Mouse (Mus musculus) forelimb bud, embryonic 11.5 days (tissue): ENCODE measurements around the gene Zbtb8b.
A peak's percentile ranks its signal among the peaks of the same experiment; 100 is the strongest.
"Not testable (repeated sequence)": the region's sequence is repeated elsewhere in the genome, so short reads cannot be mapped to it uniquely, and the experiment has no call there.

Experiments
- DNase-seq: peaks from one replicate; pipeline ENCODE4 v3.0.0-alpha.2; 2012; ENCODE audit warnings: low read depth, low spot score

The Zbtb8b gene

GRCm38 (mm10) chr4:129416478-129416877, 24.2 kb downstream of the Zbtb8b start:
- DNase-seq = no peak

DNA sequence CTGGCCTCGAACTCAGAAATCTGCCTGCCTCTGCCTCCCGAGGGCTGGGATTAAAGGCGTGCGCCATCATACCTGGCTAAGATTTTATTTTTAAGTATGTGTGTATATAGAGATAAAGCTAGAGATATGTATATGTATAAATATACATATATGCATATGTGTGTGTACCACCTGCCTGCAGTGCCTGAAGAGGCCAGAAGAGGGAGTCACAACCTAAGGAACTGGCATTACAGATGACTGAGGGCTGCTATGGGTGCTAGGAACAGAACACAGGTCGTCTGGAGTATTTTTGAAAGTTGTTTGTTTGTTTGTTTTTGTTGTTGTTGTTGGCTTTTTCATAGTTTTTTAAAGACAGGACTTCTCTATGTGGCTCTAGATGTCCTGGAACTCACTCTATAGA, 24.8 kb downstream of the Zbtb8b start:
- DNase-seq = no peak

GRCm38 (mm10) chr4:129410991-129411390, 29.7 kb downstream of the Zbtb8b start:
- DNase-seq = no peak

- not testable (repeated sequence) for DNase-seq
Measured at GRCm38 (mm10) chr4:129410532-129410931, 30.1 kb downstream of the Zbtb8b start.

DNA sequence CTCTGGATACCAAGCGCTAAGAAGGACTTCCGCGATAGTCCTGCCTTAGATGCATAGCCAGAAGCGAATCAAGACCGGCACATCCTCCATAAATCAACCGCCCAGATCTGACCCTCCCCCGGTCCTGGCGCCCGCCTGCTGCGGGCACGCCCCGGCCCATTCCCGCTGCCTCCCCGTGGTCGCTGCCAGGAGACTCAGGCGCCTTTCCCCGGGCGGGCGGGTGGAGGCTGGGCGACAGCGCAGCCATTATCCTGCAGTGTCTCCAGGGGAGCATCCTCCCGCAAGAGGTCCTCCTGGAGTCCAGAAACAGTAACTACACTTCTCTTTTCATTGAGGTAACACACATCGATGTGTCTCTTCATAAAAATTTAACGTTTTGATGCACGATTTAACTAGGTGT, 34.2 kb downstream of the Zbtb8b start:
- no peak for DNase-seq

DNA sequence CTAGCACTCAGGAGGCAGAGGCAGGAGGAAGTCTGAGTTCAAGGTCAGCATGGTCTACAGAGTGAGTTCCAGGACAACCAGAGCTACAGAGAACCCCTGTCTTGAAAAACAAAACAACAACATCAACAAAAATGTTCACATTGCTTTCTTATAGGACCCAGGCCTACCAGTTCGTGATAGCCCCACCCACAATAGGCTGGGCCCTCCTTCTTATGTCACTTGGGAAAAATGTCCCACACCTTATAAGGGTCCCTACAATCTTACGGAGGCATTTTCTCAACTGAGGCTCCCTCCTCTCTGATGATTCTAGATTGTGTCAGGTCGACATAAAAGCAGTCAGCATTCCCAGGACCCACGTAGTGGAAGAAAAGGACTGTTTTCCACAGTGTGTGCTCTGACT, 40.8 kb downstream of the Zbtb8b start:
- DNase-seq = no peak

DNA sequence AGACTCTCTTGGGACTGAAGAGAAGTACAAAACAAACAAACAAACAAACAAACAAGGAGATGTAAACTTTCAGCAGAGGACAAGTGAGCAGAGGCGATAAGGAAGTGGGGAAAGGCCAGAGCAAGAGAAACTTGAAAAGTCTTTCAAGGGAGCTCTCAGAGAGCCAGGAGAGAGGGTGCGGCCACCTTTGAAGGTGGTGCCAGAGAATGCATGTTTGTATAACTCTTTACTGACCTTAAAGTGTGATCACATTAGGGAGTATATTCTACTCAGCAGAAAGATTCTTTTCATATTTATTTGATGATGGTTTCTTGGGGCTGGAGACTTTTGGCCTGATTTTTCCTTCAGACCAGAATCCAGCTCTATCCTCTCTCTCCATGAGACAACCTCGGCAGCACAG, 43.7 kb downstream of the Zbtb8b start:
- DNase-seq = no peak

- DNase-seq = no peak
Measured at GRCm38 (mm10) chr4:129394089-129394870, 46.4 kb downstream of the Zbtb8b start.

DNA sequence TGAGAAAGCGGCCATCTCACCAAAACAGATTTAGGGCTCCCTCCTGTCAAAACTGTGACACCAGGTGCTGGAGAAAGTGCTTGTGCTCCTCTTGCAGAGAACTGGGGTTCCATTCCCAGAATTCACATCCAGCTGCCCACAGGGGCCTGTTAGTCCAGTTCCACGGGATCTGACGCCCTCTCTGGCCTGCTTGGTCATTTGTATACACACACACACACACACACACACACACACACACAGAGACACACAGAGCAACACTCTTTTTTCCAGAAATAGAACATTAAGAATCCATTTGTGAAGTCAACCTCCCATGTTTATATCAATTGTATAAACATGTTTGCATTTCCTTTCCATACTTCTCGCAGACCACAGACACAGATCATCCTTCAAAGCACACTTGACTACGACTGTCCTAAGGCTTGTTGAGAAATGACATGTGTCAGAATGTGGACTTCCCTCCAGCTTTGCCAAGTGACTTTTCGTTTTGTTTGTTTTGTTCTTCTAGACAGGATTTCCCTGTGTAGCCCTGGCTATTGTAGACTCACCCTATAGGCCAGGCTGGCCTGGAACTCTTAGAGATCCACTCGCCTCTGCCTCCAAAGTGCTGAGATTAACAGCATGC, 49.6 kb downstream of the Zbtb8b start:
- DNase-seq = no peak

DNA sequence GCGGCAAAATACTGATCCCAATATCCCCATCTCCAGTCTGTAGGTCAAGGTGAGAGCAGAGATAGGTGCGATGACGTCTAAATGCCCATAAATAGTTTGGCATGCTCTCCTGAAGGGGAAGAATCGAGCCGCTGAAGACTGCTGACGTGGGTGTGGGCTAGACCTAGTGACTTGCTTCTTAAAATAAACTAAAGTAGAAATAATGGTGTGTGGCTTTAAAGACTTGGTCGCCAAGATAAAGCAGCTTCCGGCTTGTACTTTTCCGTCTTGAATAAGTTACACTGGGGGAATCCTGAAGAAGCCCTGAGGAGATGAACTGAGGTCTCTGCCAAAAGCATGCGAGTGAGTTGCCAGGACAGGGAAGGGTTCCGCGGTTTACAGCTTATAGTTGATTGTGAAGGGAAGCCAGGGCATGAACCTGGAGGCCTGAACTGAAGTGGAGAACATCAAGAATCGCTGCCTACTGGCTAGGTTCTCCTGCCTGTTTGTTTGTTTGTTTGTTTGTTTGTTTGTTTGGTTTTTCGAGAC, 50.4 kb downstream of the Zbtb8b start:
- no peak for DNase-seq

DNA sequence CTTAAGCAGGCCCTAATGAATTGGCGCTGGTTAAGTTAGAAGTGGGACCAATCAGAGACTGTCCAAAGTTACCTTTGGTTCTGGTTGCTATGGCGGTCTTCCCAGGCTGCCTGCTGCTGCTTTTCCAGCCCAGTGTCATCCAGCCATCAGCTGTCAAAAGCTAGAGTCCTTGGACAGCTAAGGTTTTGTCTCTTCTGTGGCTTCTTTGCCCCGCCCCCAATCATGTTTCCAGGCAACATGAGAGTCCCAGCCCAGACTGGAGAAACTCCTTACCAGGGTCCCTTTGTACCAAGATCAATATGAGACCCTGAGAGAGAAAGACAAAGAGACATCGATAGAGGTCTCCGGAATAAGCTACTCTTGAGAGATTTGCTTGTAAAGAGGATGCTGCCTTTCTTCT, 52.2 kb downstream of the Zbtb8b start:
- DNase-seq = no peak

GRCm38 (mm10) chr4:129386989-129387388, 53.7 kb downstream of the Zbtb8b start:
- DNase-seq = no peak

GRCm38 (mm10) chr4:129386269-129386946, 54.2 kb downstream of the Zbtb8b start:
- no peak for DNase-seq

GRCm38 (mm10) chr4:129385685-129386084, 55.0 kb downstream of the Zbtb8b start:
- no peak for DNase-seq

- DNase-seq = no peak
Measured at GRCm38 (mm10) chr4:129384440-129384839, 56.2 kb downstream of the Zbtb8b start.

DNA sequence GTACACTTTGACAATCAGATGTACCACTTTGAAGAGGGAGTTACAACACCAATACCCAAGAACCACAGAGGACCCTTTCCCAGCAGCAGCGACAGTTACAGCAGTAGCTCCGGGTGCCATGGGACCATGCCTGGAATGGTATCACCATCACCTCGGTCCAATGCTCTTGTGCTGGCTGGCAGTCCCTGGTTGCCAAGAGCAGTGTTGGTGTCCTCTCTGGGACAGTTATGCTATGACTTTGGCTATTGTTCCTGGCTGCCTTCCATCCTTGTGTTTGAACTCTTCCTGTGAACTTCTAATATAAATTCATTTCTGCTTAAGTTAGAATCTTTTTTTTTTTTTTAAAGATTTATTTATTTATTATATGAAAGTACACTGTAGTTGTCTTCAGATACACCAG, 57.1 kb downstream of the Zbtb8b start:
- DNase-seq = no peak

DNA sequence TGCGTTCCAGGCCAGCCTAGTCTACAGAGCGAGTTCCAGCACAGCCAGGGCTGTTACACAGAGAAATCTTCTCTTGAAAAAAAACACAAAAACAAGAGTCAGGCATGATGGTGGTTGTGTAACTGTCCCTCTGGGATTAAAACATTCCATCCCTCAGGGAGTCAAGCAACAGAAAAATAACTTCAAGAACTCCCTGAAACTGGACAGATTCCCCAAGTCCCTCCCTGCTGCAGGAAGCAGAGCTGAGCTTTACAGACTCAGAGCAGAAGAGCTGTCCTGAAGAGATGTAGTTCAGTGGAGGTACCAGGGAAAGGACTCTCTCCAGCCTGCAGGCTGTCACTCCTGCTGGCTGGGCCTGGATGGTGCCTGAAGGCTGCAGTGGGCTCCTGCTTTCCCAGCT, 58.2 kb downstream of the Zbtb8b start:
- no peak for DNase-seq

- DNase-seq = no peak
Measured at GRCm38 (mm10) chr4:129382029-129382428, 58.6 kb downstream of the Zbtb8b start.

GRCm38 (mm10) chr4:129381148-129381547, 59.5 kb downstream of the Zbtb8b start:
- no peak for DNase-seq

- no peak for DNase-seq
Measured at GRCm38 (mm10) chr4:129379805-129380204, 60.8 kb downstream of the Zbtb8b start.

GRCm38 (mm10) chr4:129377601-129378390, 62.9 kb downstream of the Zbtb8b start, which contains the start of gene Zbtb8a:
Zbtb8a (minus strand) TSS chr4:129378116.
- DNase-seq = peak; percentile 70
